Mouse (Mus musculus): Measurements from ENCODE around the gene Uxt.

The Uxt gene

GRCm38 (mm10) chrX:20961477-20962378 lies at the start of gene Uxt:
Gene Uxt, minus strand, starts transcription at chrX:20962017.
- peak; percentile 89 for DNase-seq

- DNase-seq = no peak
Observed at GRCm38 (mm10) chrX:20980901-20981300, 19.1 kb upstream of the Uxt start.

DNA sequence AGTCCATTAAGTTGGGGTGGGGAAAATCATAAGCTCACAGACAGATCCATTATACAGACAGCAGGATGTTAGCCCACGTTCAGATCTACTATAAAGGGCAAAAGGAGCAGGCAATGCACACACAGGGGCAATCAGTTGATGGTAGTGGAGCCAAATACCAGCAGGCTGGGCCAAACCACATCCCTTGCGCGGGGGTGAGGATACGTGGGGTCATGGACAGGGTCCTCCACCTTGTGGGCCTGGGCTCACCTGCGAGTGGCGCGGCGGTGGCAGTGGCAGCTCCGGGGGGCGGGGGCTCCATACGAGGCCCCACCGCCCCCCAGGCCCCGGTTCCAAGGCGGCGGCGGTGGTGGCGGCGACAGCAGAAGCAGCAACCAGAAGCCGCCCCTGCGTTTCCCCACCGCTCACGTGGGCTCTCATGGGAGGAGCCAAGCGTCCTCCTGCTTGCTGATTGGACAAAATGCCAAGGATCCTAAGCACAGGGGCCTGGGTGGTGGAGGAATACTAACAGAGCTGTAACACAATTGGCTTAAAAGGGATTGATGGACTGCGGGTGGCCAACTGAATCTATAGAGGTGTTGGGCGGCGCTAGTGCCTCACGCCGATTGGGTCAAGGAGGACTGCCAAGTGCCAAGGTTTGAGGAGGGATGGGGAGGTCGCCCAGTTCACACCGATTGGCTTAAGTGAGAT lies 11.5 kb downstream of the Uxt start, which contains the start of gene Elk1:
Gene Elk1, minus strand, starts transcription at position 418 of the 690 bp plus-strand sequence.
- peak; percentile 85 for DNase-seq

- peak; percentile 50 for DNase-seq
Observed at GRCm38 (mm10) chrX:20946055-20946454, 15.8 kb downstream of the Uxt start.

DNA sequence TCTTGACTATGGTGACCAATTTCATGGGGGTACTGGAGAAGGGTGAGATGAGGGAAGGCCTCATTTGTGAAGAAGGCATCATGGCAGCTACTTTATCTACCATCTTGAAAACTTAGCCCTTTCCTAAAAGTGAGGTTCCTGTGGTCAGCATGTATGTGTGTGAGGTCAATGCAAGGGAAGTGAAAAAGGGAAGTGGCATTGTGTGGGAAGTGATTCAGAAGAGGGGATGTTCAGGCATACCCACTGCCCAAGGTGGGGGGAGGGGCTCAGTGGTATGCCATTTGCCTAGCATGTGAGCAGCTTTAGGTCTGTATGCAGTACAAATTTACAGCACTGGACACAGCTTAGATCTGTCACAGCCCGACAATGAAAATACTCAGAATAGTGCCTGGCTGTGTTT lies 29.9 kb downstream of the Uxt start:
- peak; percentile 2 for DNase-seq

DNA sequence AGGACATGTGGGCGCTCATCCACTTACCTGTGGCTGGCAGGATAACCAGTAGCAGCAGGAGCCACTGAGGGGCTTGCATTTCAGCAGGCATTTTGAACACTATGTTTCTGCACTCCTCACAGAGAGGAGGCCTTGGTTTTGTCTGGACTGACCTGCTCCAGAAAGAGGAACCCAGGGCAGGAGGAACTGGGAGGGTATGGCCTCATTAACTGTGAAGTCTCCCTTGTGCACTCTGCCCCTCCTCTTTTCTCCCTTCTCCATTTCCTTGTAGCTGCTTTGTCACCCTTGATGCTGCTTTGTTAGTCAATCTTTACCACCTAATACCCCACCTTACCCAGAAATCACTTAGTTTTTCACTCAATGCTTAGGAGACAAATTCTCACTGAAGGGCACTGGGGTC lies 30.5 kb downstream of the Uxt start, which contains the start of gene Cfp:
Gene Cfp, minus strand, starts transcription at position 192 of the 400 bp plus-strand sequence.
- no peak for DNase-seq

- DNase-seq = no peak
Observed at GRCm38 (mm10) chrX:20929859-20930258, 32.0 kb downstream of the Uxt start.

DNA sequence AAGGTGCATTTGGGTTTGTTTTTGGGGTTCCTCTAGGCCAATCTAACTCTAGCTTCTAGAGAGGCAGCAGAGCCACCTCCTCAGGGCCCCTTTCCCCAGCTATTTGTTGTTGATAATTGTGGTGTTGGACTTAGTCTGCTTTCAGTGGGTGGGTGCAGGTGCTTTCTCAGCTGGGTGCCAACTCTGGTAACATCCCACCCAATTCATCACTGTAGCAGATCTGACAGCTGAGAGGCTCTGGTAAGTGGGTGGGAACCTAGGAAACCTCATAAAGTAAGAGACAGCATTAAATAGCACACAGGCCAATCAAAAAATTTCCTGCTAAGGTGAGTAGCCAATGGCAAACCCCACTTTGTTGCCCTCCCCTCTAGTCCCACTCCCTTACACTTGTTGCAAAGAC lies 36.8 kb downstream of the Uxt start:
- DNase-seq = no peak

GRCm38 (mm10) chrX:20923506-20923905 lies 38.3 kb downstream of the Uxt start:
- no peak for DNase-seq

- DNase-seq = no peak
Observed at GRCm38 (mm10) chrX:20921366-20921765, 40.5 kb downstream of the Uxt start.

DNA sequence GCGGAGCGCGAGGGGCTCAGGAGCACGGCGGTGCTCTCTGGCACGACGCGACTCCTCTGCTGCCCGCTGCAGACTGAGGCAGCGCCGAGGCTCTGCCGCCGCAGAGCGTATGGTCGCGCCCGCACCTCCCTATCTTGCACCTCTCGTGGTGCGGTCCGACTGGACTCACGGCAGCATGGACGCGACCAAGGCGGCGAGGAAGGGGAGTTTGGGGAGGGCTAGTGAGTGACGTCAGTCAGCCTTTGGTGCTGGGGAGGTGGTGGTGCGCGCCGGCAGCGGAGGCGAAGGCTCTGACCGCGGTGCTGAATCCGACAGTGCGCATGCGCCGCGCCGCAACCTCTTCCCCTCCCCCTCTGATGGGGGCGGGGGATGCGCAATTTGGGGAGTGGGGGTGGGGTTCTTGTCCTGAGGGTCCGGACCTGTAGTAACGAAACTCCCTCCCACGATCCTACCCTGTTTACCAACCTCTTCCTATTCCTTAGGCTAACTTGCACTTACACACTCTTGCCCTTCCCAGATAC lies 40.9 kb downstream of the Uxt start, which contains the start of gene Syn1:
Gene Syn1, minus strand, starts transcription at position 161 of the 521 bp plus-strand sequence.
- peak; percentile 77 for DNase-seq

DNA sequence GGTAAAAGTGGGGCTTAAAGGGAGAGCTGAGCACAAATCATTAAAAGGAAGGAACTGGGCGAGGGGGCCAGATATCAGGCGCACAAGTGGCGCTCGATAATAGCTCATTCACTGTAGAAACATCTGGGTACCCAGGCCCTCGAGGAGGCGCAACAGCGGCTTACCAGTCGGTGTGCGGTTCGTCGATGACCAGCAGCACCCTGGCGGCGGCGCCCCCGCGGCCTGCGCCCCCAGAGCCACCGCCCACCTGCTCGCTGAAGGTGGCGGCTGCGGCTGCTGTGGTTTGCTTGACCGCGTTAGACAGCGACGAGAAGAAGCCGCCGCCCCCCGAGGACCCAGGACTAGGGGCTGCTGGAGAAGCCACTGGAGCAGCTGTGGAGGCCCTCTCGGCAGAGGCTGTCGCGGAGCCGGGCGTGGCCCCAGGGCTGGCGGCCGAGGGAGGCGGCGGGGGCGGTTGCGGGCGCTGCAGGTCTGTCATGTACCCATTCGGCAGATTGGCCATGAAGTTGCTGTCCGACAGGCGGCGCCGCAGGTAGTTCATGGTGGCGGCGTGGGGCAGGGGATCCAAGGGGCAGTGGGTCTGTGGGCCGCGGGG lies 41.5 kb downstream of the Uxt start:
- no peak for DNase-seq

- no peak for DNase-seq
Observed at GRCm38 (mm10) chrX:20915075-20915474, 46.7 kb downstream of the Uxt start.

DNA sequence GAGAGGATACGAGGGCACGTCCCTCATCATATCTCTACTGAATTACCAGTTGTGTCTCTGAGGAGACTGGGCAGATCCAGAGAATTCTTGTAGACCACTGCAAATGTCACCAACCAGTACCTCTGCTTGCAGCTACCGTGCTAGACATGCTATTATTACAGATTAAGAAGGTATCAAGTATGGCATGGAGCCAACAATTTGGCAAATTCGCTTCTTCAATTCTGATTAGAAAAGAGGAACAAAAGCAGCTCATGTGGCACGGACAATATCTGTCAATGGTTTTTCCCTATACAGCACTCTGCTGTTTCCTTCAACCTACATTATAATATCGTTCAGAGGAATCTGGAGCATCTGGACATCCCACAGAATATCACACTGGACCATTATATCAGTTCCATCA lies 48.1 kb downstream of the Uxt start:
- no peak for DNase-seq

DNA sequence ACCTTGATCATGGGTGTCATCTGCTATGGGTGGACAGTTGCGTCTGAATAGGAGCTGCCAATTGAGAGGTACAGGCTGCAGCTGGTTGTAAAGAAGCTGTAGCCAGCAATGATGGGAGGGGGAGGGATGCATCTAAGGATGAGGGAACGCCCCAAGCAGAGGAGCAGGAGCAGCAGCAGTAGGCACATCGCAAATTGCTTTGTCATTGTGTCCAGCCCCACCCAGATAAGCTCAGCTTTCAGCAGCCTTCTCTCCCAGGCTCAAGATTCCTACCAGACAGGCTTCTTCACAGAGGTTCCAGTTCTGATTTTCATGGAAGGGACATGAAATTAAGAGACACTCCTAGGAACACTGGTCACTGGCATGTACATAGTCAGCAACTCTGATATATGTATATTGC lies 51.7 kb downstream of the Uxt start:
- no peak for DNase-seq
